Mouse (Mus musculus): ENCODE measurements around the gene Ankrd66. TPM values are rescaled to one million over a fixed set of nuclear protein-coding genes. Genes with fewer than 3 reads are reported as not detected.
"Not testable (repeated sequence)": the region's sequence is repeated elsewhere in the genome, so short reads cannot be mapped to it uniquely, and the experiment has no call there.

Gene Ankrd66
- polyA plus RNA-seq, 1 experiment from 2014 or later, result not detected

DNA sequence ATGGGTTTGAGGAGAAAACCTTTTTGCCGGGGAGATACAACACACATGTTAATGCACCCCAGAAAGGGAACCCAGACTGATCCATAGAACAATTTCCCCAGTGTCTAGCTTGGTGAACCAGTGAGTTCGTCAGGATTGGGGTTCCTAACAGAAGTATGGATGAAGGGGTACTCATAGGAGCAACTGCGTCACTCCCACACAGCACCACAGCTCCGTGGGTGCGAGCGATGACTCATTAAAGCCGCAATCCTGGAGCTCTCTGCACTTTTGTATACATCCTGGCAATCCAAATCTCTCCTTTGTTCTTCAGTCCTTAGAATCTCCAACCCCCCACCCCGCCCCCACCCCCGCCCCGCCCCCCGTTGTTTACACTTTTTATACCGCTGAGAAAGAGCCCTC lies 24.2 kb upstream of the Ankrd66 start:
- ATAC-seq (replicated peaks; ENCODE audit: insufficient number of reproducible peaks, insufficient read depth, low FRiP score, low read depth), result no peak
- peak overlapping the region; percentile 59; the same call in 1 of the 2 replicates for H3K9ac ChIP-seq
- 19% methylated on average over 12 of the region's 12 CpGs for WGBS

DNA sequence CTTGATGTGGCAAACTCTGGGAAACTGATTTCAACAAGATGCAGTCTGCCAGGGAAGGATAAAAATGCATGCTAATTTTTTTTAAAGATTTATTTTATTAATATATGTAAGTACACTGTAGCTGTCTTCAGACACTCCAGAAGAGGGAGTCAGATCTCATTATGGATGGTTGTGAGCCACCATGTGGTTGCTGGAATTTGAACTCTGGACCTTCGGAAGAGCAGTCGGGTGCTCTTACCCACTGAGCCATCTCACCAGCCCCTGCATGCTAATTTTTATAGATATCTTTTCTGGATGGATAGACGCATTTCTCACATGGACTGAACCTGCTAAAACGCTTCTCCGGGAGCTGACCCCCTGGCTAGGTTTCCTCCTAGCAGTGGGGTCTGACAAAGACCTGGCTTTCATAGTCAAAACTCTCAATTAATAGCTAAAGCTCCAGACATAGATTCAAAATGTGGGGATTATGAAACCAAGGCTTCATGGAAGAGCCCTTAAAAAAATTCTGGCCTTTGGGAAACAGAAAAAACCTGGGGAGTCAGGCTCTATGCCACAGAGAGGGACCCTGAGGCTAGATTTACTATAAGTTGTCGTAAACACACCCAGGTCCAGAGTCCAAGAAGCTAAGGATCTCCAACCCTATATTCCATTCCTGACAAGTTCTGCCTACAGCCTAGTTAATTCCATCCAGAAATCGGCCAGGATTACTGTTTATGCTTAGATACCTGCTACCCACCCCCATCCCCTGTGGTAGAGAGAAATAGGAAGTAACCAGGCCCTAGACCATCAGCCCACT lies 20.0 kb upstream of the Ankrd66 start:
- peaks cover 3% of the 10 kb centered on the region for H3K4me1 ChIP-seq (replicated peaks)
- H3K4me2 ChIP-seq, result no peak overlapping the region
- no peak for ATAC-seq (replicated peaks; ENCODE audit: insufficient number of reproducible peaks, insufficient read depth, low FRiP score, low read depth)
- H3K36me3 ChIP-seq, result no peaks in the 10 kb centered on the region
- H3K27me3 ChIP-seq, result no peaks in the 10 kb centered on the region
- no peak overlapping the region for H3K4me3 ChIP-seq
- no peak overlapping the region for H3K9ac ChIP-seq
- no peaks in the 10 kb centered on the region for H3K9me3 ChIP-seq (replicated peaks)
- WGBS, result 82% methylated on average over 7 of the region's 7 CpGs
- no peak overlapping the region for H3K27ac ChIP-seq

More for the DNA sequence above, 24.2 kb upstream of the Ankrd66 start:
- peak overlapping the region; percentile 58 for H3K4me3 ChIP-seq
- peak overlapping the region; percentile 91 for H3K4me2 ChIP-seq
- H3K27ac ChIP-seq, result no peak overlapping the region
- H3K9me3 ChIP-seq (replicated peaks), result no peaks in the 10 kb centered on the region
- H3K36me3 ChIP-seq, result no peaks in the 10 kb centered on the region
- H3K27me3 ChIP-seq, result no peaks in the 10 kb centered on the region
- H3K4me1 ChIP-seq (replicated peaks), result peaks cover 10% of the 10 kb centered on the region

DNA sequence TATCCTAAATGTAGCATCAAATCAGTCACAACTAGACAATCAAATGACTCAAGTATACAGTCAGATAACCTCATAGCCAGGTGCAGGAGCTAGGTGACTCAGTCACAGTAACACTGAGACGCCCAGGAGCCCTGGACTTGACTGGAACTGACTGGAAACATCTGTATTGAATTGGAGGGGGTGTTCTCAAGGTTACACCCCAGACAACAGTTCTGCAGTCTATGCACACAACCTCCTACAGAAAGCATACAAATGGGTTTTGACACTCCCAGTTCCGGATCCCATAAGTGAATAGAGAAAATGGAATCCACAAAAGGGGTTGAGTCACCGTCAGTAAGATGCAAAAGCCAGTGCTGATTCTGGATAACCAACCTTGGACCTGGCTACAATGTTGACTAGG lies 15.2 kb upstream of the Ankrd66 start:
- H3K27ac ChIP-seq, result no peak overlapping the region
- no peak for ATAC-seq (replicated peaks; ENCODE audit: insufficient number of reproducible peaks, insufficient read depth, low FRiP score, low read depth)
- 83% methylated on average over 3 of the region's 3 CpGs for WGBS
- no peaks in the 10 kb centered on the region for H3K36me3 ChIP-seq
- H3K9me3 ChIP-seq (replicated peaks), result no peaks in the 10 kb centered on the region
- H3K4me2 ChIP-seq, result no peak overlapping the region
- H3K9ac ChIP-seq, result no peak overlapping the region
- no peak overlapping the region for H3K4me3 ChIP-seq
- peaks cover 11% of the 10 kb centered on the region for H3K4me1 ChIP-seq (replicated peaks)
- no peaks in the 10 kb centered on the region for H3K27me3 ChIP-seq

DNA sequence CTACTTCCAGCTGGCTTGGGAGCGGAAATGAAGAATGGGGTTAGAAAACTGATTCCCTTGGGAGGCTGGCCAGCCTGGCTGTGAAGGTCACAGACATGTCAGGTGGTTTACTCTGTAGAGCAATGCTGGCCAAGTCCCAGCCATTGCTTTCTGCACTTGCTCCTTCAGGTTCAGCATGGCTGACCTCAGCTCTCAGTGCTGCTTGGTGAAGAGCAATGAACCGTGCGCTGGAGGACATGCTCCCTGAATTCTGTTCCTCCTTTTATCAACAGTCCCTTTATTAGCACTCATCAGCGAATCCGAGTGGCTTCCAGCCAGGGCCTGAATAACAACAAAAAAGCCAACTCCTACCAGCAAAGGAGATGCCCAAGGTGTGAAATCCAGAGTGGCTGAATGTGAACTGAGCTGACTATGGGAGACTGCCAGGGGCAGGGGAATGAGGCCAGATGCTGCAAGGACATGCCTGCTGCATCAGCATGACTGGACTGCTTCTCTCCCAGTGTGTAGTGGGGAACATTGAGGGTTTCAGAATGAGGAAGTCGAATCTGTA lies 14.2 kb upstream of the Ankrd66 start:
- ATAC-seq (replicated peaks; ENCODE audit: insufficient number of reproducible peaks, insufficient read depth, low FRiP score, low read depth), result no peak; the same call in 1 of the 2 replicates
- H3K4me3 ChIP-seq, result no peak overlapping the region
- WGBS, result 50% methylated on average over 6 of the region's 6 CpGs
- peaks cover 11% of the 10 kb centered on the region for H3K4me1 ChIP-seq (replicated peaks)
- H3K36me3 ChIP-seq, result no peaks in the 10 kb centered on the region
- H3K9ac ChIP-seq, result no peak overlapping the region
- peak overlapping the region; percentile 39 for H3K27ac ChIP-seq
- H3K9me3 ChIP-seq (replicated peaks), result no peaks in the 10 kb centered on the region
- H3K4me2 ChIP-seq, result no peak overlapping the region
- no peaks in the 10 kb centered on the region for H3K27me3 ChIP-seq

DNA sequence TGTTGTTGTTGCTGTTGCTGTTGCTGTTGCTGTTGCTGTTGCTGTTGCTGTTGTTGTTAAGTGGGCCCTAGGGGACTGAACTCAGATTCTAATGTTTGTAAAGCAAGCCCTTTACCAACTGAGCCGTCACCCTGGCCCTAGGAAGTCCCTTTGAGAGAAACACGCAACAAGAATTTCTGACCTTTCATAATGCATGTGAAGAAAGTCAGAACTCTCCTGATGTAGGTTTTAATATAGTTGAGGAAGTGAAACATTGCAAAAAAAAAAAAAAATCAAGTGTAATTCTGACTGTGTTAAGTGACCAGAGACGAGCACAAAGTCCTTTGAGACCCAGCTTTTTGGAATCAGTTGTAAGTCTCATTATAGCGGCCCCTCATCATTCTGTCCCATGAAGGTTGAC lies 13.7 kb upstream of the Ankrd66 start:
- no peaks in the 10 kb centered on the region for H3K27me3 ChIP-seq
- no peak for ATAC-seq (replicated peaks; ENCODE audit: insufficient number of reproducible peaks, insufficient read depth, low FRiP score, low read depth)
- no peaks in the 10 kb centered on the region for H3K36me3 ChIP-seq
- H3K27ac ChIP-seq, result peak overlapping the region; percentile 39
- no peaks in the 10 kb centered on the region for H3K9me3 ChIP-seq (replicated peaks)
- H3K9ac ChIP-seq, result no peak overlapping the region
- H3K4me1 ChIP-seq (replicated peaks), result peaks cover 11% of the 10 kb centered on the region
- 79% methylated on average over 4 of the region's 4 CpGs for WGBS
- H3K4me2 ChIP-seq, result no peak overlapping the region
- no peak overlapping the region for H3K4me3 ChIP-seq

DNA sequence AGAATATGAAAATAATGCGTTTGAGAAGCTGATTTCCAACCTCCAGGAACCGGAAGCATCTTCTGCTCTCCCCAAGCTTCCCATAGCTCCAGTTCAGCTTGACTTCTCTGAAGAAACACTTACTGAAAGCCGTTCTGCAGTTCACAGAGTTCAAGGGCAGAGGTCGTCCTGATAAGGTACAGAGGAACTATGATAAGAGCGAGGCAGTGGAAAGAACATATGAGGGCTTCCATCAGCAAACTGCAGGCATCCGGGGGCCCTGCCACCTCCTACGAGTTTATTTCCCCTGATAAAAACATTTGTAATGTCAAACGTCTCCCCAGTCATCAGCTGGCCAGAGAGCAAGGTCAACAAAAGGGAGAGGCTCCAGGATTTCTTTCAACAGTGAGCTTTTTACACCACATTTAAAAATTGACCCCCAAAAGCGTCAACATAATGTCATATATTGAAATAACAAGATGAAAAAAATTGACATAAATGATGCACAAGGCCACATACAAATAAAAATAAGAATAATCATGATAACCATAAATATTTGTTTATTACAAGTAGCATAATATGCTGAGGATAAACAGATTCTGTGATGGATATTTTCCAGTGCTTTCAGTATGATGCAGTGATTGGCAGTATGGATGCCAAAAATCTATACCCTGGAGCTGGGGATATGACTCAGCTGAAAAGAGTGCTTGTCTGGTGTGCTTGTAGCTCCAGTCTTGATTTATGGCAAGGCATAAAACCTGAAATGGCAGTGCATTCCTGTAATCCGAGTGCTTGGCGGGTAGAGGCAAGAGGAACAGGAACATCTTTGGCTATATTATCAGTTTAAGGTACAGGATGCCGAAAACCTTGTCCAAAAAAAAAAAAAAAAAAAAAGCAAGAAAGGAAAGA lies 11.3 kb upstream of the Ankrd66 start:
- H3K27ac ChIP-seq, result 0 out of 2 replicates have a peak overlapping the region, but pooled peaks have one; percentile 5

DNA sequence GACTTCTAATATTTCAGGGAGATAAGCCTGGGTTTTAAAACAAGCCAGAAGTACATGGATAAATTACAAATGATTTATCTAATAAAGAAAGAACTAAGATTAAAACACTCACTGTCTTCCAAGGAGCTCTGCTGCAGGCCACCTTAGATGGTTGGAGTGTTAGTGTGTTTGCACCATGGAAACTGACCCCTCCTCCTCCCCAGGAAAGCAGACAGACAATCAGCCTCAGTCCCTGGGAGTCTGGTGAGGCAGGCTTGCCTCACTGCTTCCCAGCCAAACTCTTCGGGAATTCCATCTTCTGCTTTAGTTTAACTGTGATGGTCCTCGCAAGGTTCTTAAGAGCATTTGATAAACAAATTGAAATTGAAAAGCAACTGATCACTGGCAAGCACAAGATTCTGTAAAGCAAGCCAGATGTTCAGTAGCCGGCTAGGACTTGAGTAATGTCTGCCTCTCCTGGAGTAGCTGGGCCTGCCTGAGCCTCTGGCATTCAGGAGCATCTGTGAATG lies 7.7 kb upstream of the Ankrd66 start:
- ATAC-seq (replicated peaks; ENCODE audit: insufficient number of reproducible peaks, insufficient read depth, low FRiP score, low read depth), result no peak
- Histone ChIP-seq H3K27me3 (no peaks in the 10 kb centered on the region), H3K9ac (no peak overlapping the region), H3K9me3 (replicated peaks) (no peaks in the 10 kb centered on the region), H3K4me1 (replicated peaks) (peaks cover 5% of the 10 kb centered on the region), H3K36me3 (no peaks in the 10 kb centered on the region), H3K4me2 (no peak overlapping the region), H3K27ac (no peak overlapping the region), H3K4me3 (no peak overlapping the region)
- 37% methylated on average over 3 of the region's 3 CpGs for WGBS

More for the DNA sequence above, 11.3 kb upstream of the Ankrd66 start:
- peak; percentile 72 for ATAC-seq (replicated peaks; ENCODE audit: insufficient number of reproducible peaks, insufficient read depth, low FRiP score, low read depth)
- no peak overlapping the region for H3K9ac ChIP-seq
- WGBS, result 33% methylated on average over 12 of the region's 12 CpGs
- H3K9me3 ChIP-seq (replicated peaks), result no peaks in the 10 kb centered on the region
- peak overlapping the region; percentile 14; the same call in 1 of the 2 replicates for H3K4me2 ChIP-seq
- H3K27me3 ChIP-seq, result no peaks in the 10 kb centered on the region
- no peaks in the 10 kb centered on the region for H3K36me3 ChIP-seq
- peaks cover 11% of the 10 kb centered on the region for H3K4me1 ChIP-seq (replicated peaks)
- H3K4me3 ChIP-seq, result no peak overlapping the region

DNA sequence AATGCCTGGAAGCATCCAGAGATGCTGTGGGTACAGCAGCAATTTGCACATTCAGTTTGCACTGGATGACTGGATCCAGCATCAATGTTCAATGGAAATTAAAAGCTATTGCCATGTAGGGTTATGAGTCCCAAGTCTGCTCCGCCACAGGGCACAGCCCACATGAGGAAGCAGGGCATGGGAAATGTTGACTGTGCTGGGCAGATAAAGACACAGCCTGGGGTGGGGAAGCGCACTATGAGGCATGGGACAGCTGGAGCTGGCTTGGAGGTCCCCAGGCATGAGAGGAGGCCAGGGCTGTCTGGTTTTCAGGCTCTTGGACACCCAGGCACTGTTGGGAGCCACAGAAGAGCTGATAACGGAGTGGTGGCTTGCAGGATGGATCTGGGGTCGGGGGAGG lies 601 bp upstream of the Ankrd66 start:
- no peaks in the 10 kb centered on the region for H3K4me1 ChIP-seq (replicated peaks)
- H3K4me2 ChIP-seq, result no peak overlapping the region
- no peaks in the 10 kb centered on the region for H3K36me3 ChIP-seq
- no peaks in the 10 kb centered on the region for H3K27me3 ChIP-seq
- no peaks in the 10 kb centered on the region for H3K9me3 ChIP-seq (replicated peaks)
- 72% methylated on average over 4 of the region's 4 CpGs for WGBS
- no peak overlapping the region for H3K27ac ChIP-seq
- no peak for ATAC-seq (replicated peaks; ENCODE audit: insufficient number of reproducible peaks, insufficient read depth, low FRiP score, low read depth)
- no peak overlapping the region for H3K9ac ChIP-seq
- H3K4me3 ChIP-seq, result no peak overlapping the region

DNA sequence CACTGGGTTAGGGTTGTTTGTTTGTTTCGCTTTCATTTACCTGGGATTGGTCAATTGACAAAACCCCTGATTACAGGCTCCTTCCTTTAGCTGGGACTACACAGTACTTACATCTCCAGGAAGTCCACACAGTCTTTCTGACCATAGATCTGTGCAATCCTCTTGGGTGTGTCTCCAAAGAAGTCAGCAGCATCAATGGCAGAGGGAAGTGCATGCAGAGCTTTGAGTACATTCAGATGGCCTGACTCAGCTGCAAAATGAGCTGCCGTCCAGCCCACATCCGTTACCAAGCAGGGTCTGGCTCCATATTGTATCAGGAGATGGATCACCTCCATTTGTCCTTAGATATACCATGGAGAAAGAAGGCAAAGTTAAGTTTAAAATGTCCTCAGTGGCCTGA lies 4.7 kb downstream of the Ankrd66 start:
- no peak overlapping the region for H3K4me2 ChIP-seq
- H3K27ac ChIP-seq, result no peak overlapping the region
- no peak overlapping the region for H3K4me3 ChIP-seq
- WGBS, result 81% methylated on average over 3 of the region's 3 CpGs
- no peak for ATAC-seq (replicated peaks; ENCODE audit: insufficient number of reproducible peaks, insufficient read depth, low FRiP score, low read depth)
- H3K4me1 ChIP-seq (replicated peaks), result peaks cover 9% of the 10 kb centered on the region
- no peaks in the 10 kb centered on the region for H3K36me3 ChIP-seq
- H3K9ac ChIP-seq, result no peak overlapping the region
- no peaks in the 10 kb centered on the region for H3K9me3 ChIP-seq (replicated peaks)
- H3K27me3 ChIP-seq, result 0 out of 2 replicates have a peak, but pooled peaks cover 2% of the 10 kb centered on the region

DNA sequence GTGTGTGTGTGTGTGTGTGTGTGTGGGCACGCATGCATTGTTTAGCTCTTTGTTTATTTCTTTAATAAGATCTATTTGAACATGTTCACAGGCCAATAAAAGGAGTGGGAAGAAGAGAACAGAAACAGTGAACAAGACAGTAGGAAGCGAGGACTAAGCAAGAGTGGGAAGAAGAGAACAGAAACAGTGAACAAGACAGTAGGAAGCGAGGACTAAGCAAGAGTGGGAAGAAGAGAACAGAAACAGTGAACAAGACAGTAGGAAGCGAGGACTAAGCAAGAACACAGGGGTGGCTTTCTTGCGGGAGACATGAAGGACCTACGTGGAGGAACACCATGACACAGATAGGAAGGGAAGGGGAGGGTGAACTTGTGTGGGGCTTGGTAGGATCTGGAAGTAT lies 6.6 kb downstream of the Ankrd66 start:
- not testable (repeated sequence) for H3K4me1 ChIP-seq (replicated peaks); ATAC-seq (replicated peaks; ENCODE audit: insufficient number of reproducible peaks, insufficient read depth, low FRiP score, low read depth); H3K27ac ChIP-seq; H3K9me3 ChIP-seq (replicated peaks); H3K9ac ChIP-seq; H3K27me3 ChIP-seq; H3K4me3 ChIP-seq; H3K36me3 ChIP-seq; H3K4me2 ChIP-seq
- WGBS, result 80% methylated on average over 6 of the region's 6 CpGs

Data from heart, embryonic 15.5 days (tissue).